Mouse (Mus musculus) kidney, postnatal 0 days (tissue): Measurements from ENCODE around the gene Sgk2. TPM values are rescaled to one million over a fixed set of nuclear protein-coding genes. Genes with fewer than 3 reads are reported as not detected.

Experiments
- ATAC-seq: fragments of 200-750 bp; cut with Nextera tagmentation; replicated peaks from 2 replicates; pipeline ENCODE4 v1.8.0; 2017; ENCODE audit warnings: low read depth, moderate number of reproducible peaks, moderate TSS enrichment, moderate library complexity; ENCODE audit not compliant: low FRiP score
- DNase-seq: peaks from one replicate; pipeline ENCODE4 v3.0.0-alpha.2; 2016; ENCODE audit warnings: low spot score
- H3K27ac ChIP-seq: fragments of 300-500 bp; sonication (generic); 2 replicates; pipeline ENCODE4 v1.5.1; 2014; ENCODE audit warnings: mild to moderate bottlenecking
- H3K27me3 ChIP-seq: fragments of 300-500 bp; sonication (generic); 2 replicates; pipeline ENCODE4 v1.6.1; 2014; ENCODE audit warnings: low read length, mixed read lengths; ENCODE audit not compliant: insufficient read depth
- H3K36me3 ChIP-seq: fragments of 300-500 bp; sonication (generic); 2 replicates; pipeline ENCODE4 v1.6.1; 2014; ENCODE audit warnings: low read length, mixed read lengths; ENCODE audit not compliant: insufficient read depth
- H3K4me1 ChIP-seq: fragments of 300-500 bp; sonication (generic); replicated peaks from 2 replicates; pipeline ENCODE4 v1.6.1; 2014; ENCODE audit warnings: antibody characterized with exemption, low read length, mixed read lengths; ENCODE audit not compliant: insufficient read depth
- H3K4me2 ChIP-seq: fragments of 300-500 bp; sonication (generic); 2 replicates; pipeline ENCODE4 v1.6.1; 2014; ENCODE audit warnings: mild to moderate bottlenecking, low read length, moderate library complexity, mixed read lengths
- H3K4me3 ChIP-seq: fragments of 300-500 bp; sonication (generic); replicated peaks from 2 replicates; pipeline ENCODE4 v1.5.1; 2014; ENCODE audit warnings: low read depth, low read length
- H3K9ac ChIP-seq: fragments of 300-500 bp; sonication (generic); 2 replicates; pipeline ENCODE4 v1.6.1; 2014; ENCODE audit warnings: low read depth, low read length
- H3K9me3 ChIP-seq: fragments of 300-500 bp; sonication (generic); replicated peaks from 2 replicates; pipeline ENCODE4 v1.6.1; 2016; ENCODE audit warnings: low read length, inconsistent platforms, mixed read lengths
- CTCF ChIP-seq: IDR thresholded peaks from 2 replicates; pipeline ENCODE4 v1.5.1; 2016; ENCODE audit warnings: antibody characterized with exemption, low read depth, mild to moderate bottlenecking, moderate library complexity
- WGBS: fragments of 180-500 bp; shearing (Covaris S2); extraction: QIAGEN DNeasy Blood & Tissue Kit; methylation state at CpG from one replicate; pipeline ENCODE4 v1.1.7; 2014; 5-methylcytosine and 5-hydroxymethylcytosine counted together
- polyA plus RNA-seq: library from polyadenylated mRNA; unstranded; fragments of >200 nt; fragmentation: Nextera tagmentation; extraction: Ambion mirVana; gene quantifications from 2 replicates; pipeline ENCODE4 v1.2.1, GENCODE M21; 2015

The Sgk2 gene
- polyA plus RNA-seq: 23.5 and 24.3 TPM in 2 replicates

GRCm38 (mm10) chr2:162987218-162987617 is at the start of gene Sgk2:
Sgk2 (plus strand) TSS chr2:162987330.
- peak within 1 kb of the TSS; percentile 70 for H3K27ac ChIP-seq
- no peaks in the 10 kb centered on the region for H3K4me1 ChIP-seq
- ATAC-seq: peak; percentile 88
- TF ChIP-seq CTCF: no peak
- no peaks in the 10 kb centered on the region for H3K9me3 ChIP-seq
- DNase-seq: peak; percentile 46
- H3K9ac ChIP-seq: no peak within 1 kb of the TSS
- H3K27me3 ChIP-seq: no peaks in the 10 kb centered on the region
- H3K4me2 ChIP-seq: peak within 1 kb of the TSS; percentile 11; the same call in 1 of the 2 replicates
- H3K36me3 ChIP-seq: no peaks in the 10 kb centered on the region
- 26% methylated on average over 8 of the region's 8 CpGs for WGBS
- H3K4me3 ChIP-seq: no peak within 1 kb of the TSS

- Histone ChIP-seq H3K36me3 (peaks cover 40% of the 10 kb centered on the region), H3K4me2 (no peak overlapping the region), H3K27ac (no peak overlapping the region), H3K4me1 (0 out of 2 replicates have a peak, but pooled peaks cover 5% of the 10 kb centered on the region), H3K4me3 (no peak overlapping the region), H3K27me3 (no peaks in the 10 kb centered on the region), H3K9ac (no peak overlapping the region), H3K9me3 (no peaks in the 10 kb centered on the region)
- DNase-seq (no peak), ATAC-seq (no peak)
- WGBS: 69% methylated on average over 1 of the region's 1 CpGs
- no peak for TF ChIP-seq CTCF
These were observed 47.6 kb upstream of the Sgk2 start for GRCm38 (mm10) chr2:162939562-162939961.

DNA sequence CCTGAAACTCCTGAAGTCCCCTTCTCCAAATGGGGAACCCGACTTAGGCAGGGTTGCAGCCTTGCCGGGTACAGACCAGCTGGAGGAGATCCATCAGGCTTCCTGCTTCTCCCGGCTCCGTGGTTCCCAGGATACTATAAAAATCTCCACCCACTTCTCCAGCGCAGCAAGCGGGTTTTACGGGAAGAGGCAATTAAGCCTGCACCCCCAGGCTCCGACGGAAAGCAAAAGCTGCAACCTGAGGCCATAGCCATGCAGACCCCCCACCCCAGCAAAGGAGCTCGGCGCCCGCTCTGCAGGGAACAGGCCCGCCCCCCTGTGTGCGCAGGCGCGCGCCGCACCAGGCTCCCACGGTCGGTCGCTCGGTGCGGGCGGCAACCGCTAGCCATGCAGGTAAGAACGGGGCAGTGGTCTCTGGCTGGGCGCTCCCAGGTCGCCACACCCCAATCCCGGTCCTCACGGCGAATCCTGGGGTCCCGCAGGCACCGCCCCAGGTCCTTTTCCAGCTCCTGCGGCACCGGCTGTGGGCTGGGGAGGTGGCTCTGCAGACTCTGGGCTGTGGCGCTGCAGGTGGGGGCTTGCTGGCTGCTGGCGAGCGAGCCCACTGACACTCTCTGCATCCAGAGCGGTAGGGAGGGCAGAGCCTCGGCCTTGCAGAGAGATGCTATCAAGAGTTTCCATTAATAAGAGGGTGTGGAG is 43.8 kb upstream of the Sgk2 start, which contains the start of gene L3mbtl1:
L3mbtl1 (plus strand) TSS at position 325 of the 699 bp plus-strand sequence.
- ATAC-seq: peak; percentile 22; the same call in 1 of the 2 replicates
- peak; percentile 45 for DNase-seq
- peak within 1 kb of the TSS; percentile 53 for H3K4me3 ChIP-seq
- 0 out of 2 replicates have a peak, but pooled peaks cover 8% of the 10 kb centered on the region for H3K4me1 ChIP-seq
- peak within 1 kb of the TSS; percentile 98 for H3K4me2 ChIP-seq
- H3K27me3 ChIP-seq: no peaks in the 10 kb centered on the region
- no peak within 1 kb of the TSS for H3K27ac ChIP-seq
- under 1% methylated on average over 40 of the region's 40 CpGs for WGBS
- peak within 1 kb of the TSS; percentile 49; the same call in 1 of the 2 replicates for H3K9ac ChIP-seq
- TF ChIP-seq CTCF: no peak
- no peaks in the 10 kb centered on the region for H3K9me3 ChIP-seq
- peaks cover 12% of the 10 kb centered on the region for H3K36me3 ChIP-seq

- no peaks in the 10 kb centered on the region for H3K27me3 ChIP-seq
- 6% methylated on average over 11 of the region's 11 CpGs for WGBS
These were observed 43.2 kb upstream of the Sgk2 start for GRCm38 (mm10) chr2:162943931-162944330.

GRCm38 (mm10) chr2:162946964-162947363 is 40.2 kb upstream of the Sgk2 start:
- 0 out of 2 replicates have a peak, but pooled peaks cover 8% of the 10 kb centered on the region for H3K4me1 ChIP-seq
- H3K27ac ChIP-seq: no peak overlapping the region
- no peak for DNase-seq
- H3K9ac ChIP-seq: no peak overlapping the region
- H3K36me3 ChIP-seq: no peaks in the 10 kb centered on the region
- no peak overlapping the region for H3K4me3 ChIP-seq
- H3K27me3 ChIP-seq: no peaks in the 10 kb centered on the region
- no peaks in the 10 kb centered on the region for H3K9me3 ChIP-seq
- no peak overlapping the region for H3K4me2 ChIP-seq
- ATAC-seq: no peak
- WGBS: 88% methylated on average over 5 of the region's 5 CpGs
- no peak for TF ChIP-seq CTCF

More at GRCm38 (mm10) chr2:162943931-162944330, 43.2 kb upstream of the Sgk2 start:
- H3K9me3 ChIP-seq: no peaks in the 10 kb centered on the region
- H3K4me1 ChIP-seq: 0 out of 2 replicates have a peak, but pooled peaks cover 8% of the 10 kb centered on the region
- no peak for TF ChIP-seq CTCF
- peak overlapping the region; percentile 98 for H3K4me2 ChIP-seq
- no peak overlapping the region for H3K27ac ChIP-seq
- ATAC-seq: no peak
- no peak overlapping the region for H3K9ac ChIP-seq
- peaks cover 6% of the 10 kb centered on the region for H3K36me3 ChIP-seq
- no peak for DNase-seq
- H3K4me3 ChIP-seq: 0 out of 2 replicates have a peak overlapping the region, but pooled peaks have one; percentile 53

GRCm38 (mm10) chr2:162947736-162948135 is 39.4 kb upstream of the Sgk2 start:
- no peaks in the 10 kb centered on the region for H3K36me3 ChIP-seq
- H3K4me1 ChIP-seq: 0 out of 2 replicates have a peak, but pooled peaks cover 8% of the 10 kb centered on the region
- H3K4me2 ChIP-seq: peak overlapping the region; percentile 16
- H3K4me3 ChIP-seq: no peak overlapping the region
- no peaks in the 10 kb centered on the region for H3K9me3 ChIP-seq
- DNase-seq: no peak
- H3K9ac ChIP-seq: no peak overlapping the region
- peak; percentile 37 for ATAC-seq
- TF ChIP-seq CTCF: no peak
- H3K27me3 ChIP-seq: no peaks in the 10 kb centered on the region
- no peak overlapping the region for H3K27ac ChIP-seq
- WGBS: 36% methylated on average over 15 of the region's 15 CpGs
